Mouse (Mus musculus) heart, embryonic 13.5 days (tissue): Measurements from ENCODE around the gene Cfap100. TPM values are rescaled to one million over a fixed set of nuclear protein-coding genes. Genes with fewer than 3 reads are reported as not detected.

Source experiments
- ATAC-seq: fragments of 200-750 bp; cut with Nextera tagmentation; 2 replicates; pipeline ENCODE4 v1.8.0; 2017; ENCODE audit warnings: moderate TSS enrichment; ENCODE audit not compliant: insufficient number of reproducible peaks, low FRiP score, low TSS enrichment; ENCODE audit errors: extremely low read depth
- H3K27ac ChIP-seq: fragments of 300-500 bp; sonication (generic); replicated peaks from 2 replicates; pipeline ENCODE4 v1.5.1; 2015; ENCODE audit warnings: moderate library complexity, mild to moderate bottlenecking, inconsistent platforms
- H3K27me3 ChIP-seq: fragments of 300-500 bp; sonication (generic); replicated peaks from 2 replicates; pipeline ENCODE4 v1.6.1; 2015; ENCODE audit warnings: mild to moderate bottlenecking, inconsistent platforms
- H3K36me3 ChIP-seq: fragments of 300-500 bp; sonication (generic); 2 replicates; pipeline ENCODE4 v1.6.1; 2015; ENCODE audit warnings: mild to moderate bottlenecking, inconsistent platforms
- H3K4me1 ChIP-seq: fragments of 300-500 bp; sonication (generic); 2 replicates; pipeline ENCODE4 v1.6.1; 2015; ENCODE audit warnings: inconsistent platforms
- H3K4me2 ChIP-seq: fragments of 300-500 bp; sonication (generic); 2 replicates; pipeline ENCODE4 v1.6.1; 2015; ENCODE audit warnings: inconsistent platforms, mild to moderate bottlenecking, moderate library complexity
- H3K4me3 ChIP-seq: fragments of 300-500 bp; sonication (generic); 2 replicates; pipeline ENCODE4 v1.5.1; 2015; ENCODE audit warnings: moderate library complexity, mild to moderate bottlenecking, inconsistent platforms
- H3K9ac ChIP-seq: fragments of 300-500 bp; sonication (generic); 2 replicates; pipeline ENCODE4 v1.6.1; 2015; ENCODE audit warnings: inconsistent platforms, mild to moderate bottlenecking, moderate library complexity
- H3K9me3 ChIP-seq: fragments of 300-500 bp; sonication (generic); 2 replicates; pipeline ENCODE4 v1.6.1; 2016; ENCODE audit warnings: inconsistent platforms
- WGBS: fragments of 180-500 bp; shearing (Covaris S2); methylation state at CpG from one replicate; pipeline ENCODE4 v1.1.7; 2015; ENCODE audit warnings: mixed read lengths; 5-methylcytosine and 5-hydroxymethylcytosine counted together
- polyA plus RNA-seq: library from polyadenylated mRNA; unstranded; fragments of >200 nt; fragmentation: Nextera tagmentation; extraction: Ambion mirVana; gene quantifications from 2 replicates; pipeline ENCODE4 v1.2.1, GENCODE M21; 2015

Cfap100 gene
- polyA plus RNA-seq, 1 experiment from 2014 or later: 0.05 TPM

GRCm38 (mm10) chr6:90429911-90430310 is 1.3 kb upstream of the Cfap100 start:
- ATAC-seq: no peak
- H3K4me1 ChIP-seq: peaks cover 10% of the 10 kb centered on the region
- WGBS: 70% methylated on average over 14 of the region's 14 CpGs
- H3K36me3 ChIP-seq: no peaks in the 10 kb centered on the region
- no peak overlapping the region for H3K4me2 ChIP-seq
- no peak overlapping the region for H3K9ac ChIP-seq
- H3K27ac ChIP-seq: no peak overlapping the region
- H3K9me3 ChIP-seq: no peaks in the 10 kb centered on the region
- no peak overlapping the region for H3K4me3 ChIP-seq
- H3K27me3 ChIP-seq: peaks cover 32% of the 10 kb centered on the region

GRCm38 (mm10) chr6:90426003-90426402 is 2.6 kb downstream of the Cfap100 start:
- Histone ChIP-seq H3K4me1 (peaks cover 15% of the 10 kb centered on the region), H3K9me3 (no peaks in the 10 kb centered on the region), H3K27me3 (peaks cover 24% of the 10 kb centered on the region), H3K27ac (no peak overlapping the region), H3K4me2 (no peak overlapping the region), H3K9ac (no peak overlapping the region), H3K36me3 (no peaks in the 10 kb centered on the region), H3K4me3 (no peak overlapping the region)
- 77% methylated on average over 4 of the region's 4 CpGs for WGBS
- no peak for ATAC-seq

- Histone ChIP-seq H3K9me3 (no peaks in the 10 kb centered on the region), H3K4me2 (no peak overlapping the region), H3K27ac (no peak overlapping the region), H3K27me3 (peaks cover 24% of the 10 kb centered on the region), H3K9ac (no peak overlapping the region), H3K4me3 (no peak overlapping the region), H3K4me1 (peaks cover 15% of the 10 kb centered on the region), H3K36me3 (no peaks in the 10 kb centered on the region)
- ATAC-seq: no peak
- 73% methylated on average over 3 of the region's 3 CpGs for WGBS
These were observed 3.2 kb downstream of the Cfap100 start for GRCm38 (mm10) chr6:90425361-90425760.

GRCm38 (mm10) chr6:90422565-90422964 is 6.0 kb downstream of the Cfap100 start:
- peak overlapping the region; percentile 65 for H3K9ac ChIP-seq
- no peaks in the 10 kb centered on the region for H3K36me3 ChIP-seq
- peak overlapping the region; percentile 40 for H3K4me3 ChIP-seq
- ATAC-seq: 0 out of 2 replicates have a peak, but pooled peaks have one; percentile 32
- 9% methylated on average over 14 of the region's 14 CpGs for WGBS
- no peaks in the 10 kb centered on the region for H3K9me3 ChIP-seq
- peak overlapping the region; percentile 66 for H3K4me2 ChIP-seq
- H3K27ac ChIP-seq: no peak overlapping the region
- peaks cover 11% of the 10 kb centered on the region for H3K27me3 ChIP-seq
- H3K4me1 ChIP-seq: peaks cover 5% of the 10 kb centered on the region

- H3K27ac ChIP-seq: no peak overlapping the region
- H3K27me3 ChIP-seq: peaks cover 4% of the 10 kb centered on the region; the same call in 1 of the 2 replicates
- H3K36me3 ChIP-seq: no peaks in the 10 kb centered on the region
- no peak overlapping the region for H3K4me2 ChIP-seq
- H3K4me1 ChIP-seq: no peaks in the 10 kb centered on the region
- no peak for ATAC-seq
- H3K4me3 ChIP-seq: no peak overlapping the region
- H3K9ac ChIP-seq: no peak overlapping the region
- no peaks in the 10 kb centered on the region for H3K9me3 ChIP-seq
- WGBS: 71% methylated on average over 7 of the region's 7 CpGs
These were observed 16.7 kb downstream of the Cfap100 start for GRCm38 (mm10) chr6:90411926-90412325.

GRCm38 (mm10) chr6:90410972-90411371 is 17.6 kb downstream of the Cfap100 start:
- WGBS: 61% methylated on average over 1 of the region's 1 CpGs
- no peak for ATAC-seq
- Histone ChIP-seq H3K4me2 (no peak overlapping the region), H3K27ac (no peak overlapping the region), H3K4me3 (no peak overlapping the region), H3K27me3 (peaks cover 4% of the 10 kb centered on the region; the same call in 1 of the 2 replicates), H3K9me3 (no peaks in the 10 kb centered on the region), H3K36me3 (no peaks in the 10 kb centered on the region), H3K9ac (no peak overlapping the region), H3K4me1 (no peaks in the 10 kb centered on the region)

GRCm38 (mm10) chr6:90408632-90409031 is 20.0 kb downstream of the Cfap100 start:
- Histone ChIP-seq H3K36me3 (peaks cover 15% of the 10 kb centered on the region), H3K9me3 (no peaks in the 10 kb centered on the region), H3K4me2 (no peak overlapping the region), H3K27me3 (no peaks in the 10 kb centered on the region), H3K4me3 (no peak overlapping the region), H3K27ac (no peak overlapping the region), H3K9ac (no peak overlapping the region), H3K4me1 (no peaks in the 10 kb centered on the region)
- ATAC-seq: no peak

- Histone ChIP-seq H3K9ac (no peak overlapping the region), H3K27ac (no peak overlapping the region), H3K36me3 (peaks cover 62% of the 10 kb centered on the region), H3K4me3 (no peak overlapping the region), H3K4me1 (no peaks in the 10 kb centered on the region), H3K4me2 (no peak overlapping the region), H3K9me3 (no peaks in the 10 kb centered on the region), H3K27me3 (no peaks in the 10 kb centered on the region)
- no peak for ATAC-seq
- 79% methylated on average over 3 of the region's 3 CpGs for WGBS
These were observed 31.3 kb downstream of the Cfap100 start for GRCm38 (mm10) chr6:90397291-90397690.

- Histone ChIP-seq H3K4me3 (no peak overlapping the region), H3K9me3 (no peaks in the 10 kb centered on the region), H3K4me2 (no peak overlapping the region), H3K36me3 (peaks cover 62% of the 10 kb centered on the region), H3K27ac (no peak overlapping the region), H3K4me1 (no peaks in the 10 kb centered on the region), H3K27me3 (no peaks in the 10 kb centered on the region), H3K9ac (no peak overlapping the region)
- ATAC-seq: no peak
- 87% methylated on average over 2 of the region's 2 CpGs for WGBS
These were observed 32.8 kb downstream of the Cfap100 start for GRCm38 (mm10) chr6:90395751-90396150.

GRCm38 (mm10) chr6:90393948-90394347 is 34.6 kb downstream of the Cfap100 start:
- Histone ChIP-seq H3K9ac (no peak overlapping the region), H3K4me3 (no peak overlapping the region), H3K27ac (no peak overlapping the region), H3K27me3 (no peaks in the 10 kb centered on the region), H3K9me3 (no peaks in the 10 kb centered on the region), H3K4me1 (no peaks in the 10 kb centered on the region), H3K4me2 (no peak overlapping the region), H3K36me3 (peaks cover 63% of the 10 kb centered on the region)
- 70% methylated on average over 3 of the region's 3 CpGs for WGBS
- ATAC-seq: no peak

- Histone ChIP-seq H3K4me2 (no peak overlapping the region), H3K27me3 (no peaks in the 10 kb centered on the region), H3K9me3 (no peaks in the 10 kb centered on the region), H3K4me1 (no peaks in the 10 kb centered on the region), H3K9ac (no peak overlapping the region), H3K27ac (no peak overlapping the region), H3K36me3 (peaks cover 80% of the 10 kb centered on the region), H3K4me3 (no peak overlapping the region)
- 81% methylated on average over 4 of the region's 4 CpGs for WGBS
- no peak for ATAC-seq
These were observed 38.0 kb downstream of the Cfap100 start for GRCm38 (mm10) chr6:90390629-90391028.

- H3K4me3 ChIP-seq: no peak overlapping the region
- 92% methylated on average over 2 of the region's 2 CpGs for WGBS
- no peak overlapping the region for H3K9ac ChIP-seq
- no peak for ATAC-seq
- peaks cover 97% of the 10 kb centered on the region for H3K36me3 ChIP-seq
- H3K9me3 ChIP-seq: no peaks in the 10 kb centered on the region
- H3K4me1 ChIP-seq: no peaks in the 10 kb centered on the region
- H3K27ac ChIP-seq: no peak overlapping the region
- no peaks in the 10 kb centered on the region for H3K27me3 ChIP-seq
- no peak overlapping the region for H3K4me2 ChIP-seq
These were observed 47.1 kb downstream of the Cfap100 start for GRCm38 (mm10) chr6:90381465-90381864.
